Mouse (Mus musculus) spleen, adult 2 months (tissue): ENCODE measurements around the gene 1700001C02Rik.

Source experiments
- CTCF ChIP-seq: fragments of 200-500 bp; IDR thresholded peaks from 2 replicates; pipeline ENCODE4 v1.5.1; 2011; ENCODE audit warnings: mild to moderate bottlenecking, inconsistent platforms; ENCODE audit not compliant: insufficient read depth, insufficient read length, insufficient replicate concordance; ENCODE audit errors: extremely low read depth
- POLR2A ChIP-seq: fragments of 200-500 bp; IDR thresholded peaks from 2 replicates; pipeline ENCODE4 v1.6.1; 2011; ENCODE audit warnings: low read depth, low read length, inconsistent platforms

DNA sequence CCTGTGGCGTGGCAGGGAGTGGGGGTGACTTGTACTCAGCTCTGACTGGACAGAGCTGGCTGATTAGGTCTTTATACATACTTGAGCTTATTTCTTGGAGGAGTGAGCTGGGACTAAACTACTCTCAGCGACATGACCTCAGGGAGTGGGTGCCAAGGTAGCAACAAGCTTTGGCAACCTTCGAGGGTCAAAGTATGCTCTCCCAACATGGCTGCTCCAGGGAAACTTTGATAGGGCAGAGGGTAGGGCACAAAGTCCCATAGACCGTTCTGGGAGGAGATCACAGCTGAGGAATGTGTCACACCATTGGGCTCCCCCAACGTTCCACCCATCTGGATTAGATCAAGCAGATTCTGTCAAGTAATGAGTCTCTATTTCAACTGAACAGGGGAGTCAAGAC is 18.7 kb downstream of the 1700001C02Rik start:
- TF ChIP-seq CTCF (no peak), POLR2A (no peak)
